ENCODE assay signal across 19 mouse cellular contexts in the genomic region with DNA sequence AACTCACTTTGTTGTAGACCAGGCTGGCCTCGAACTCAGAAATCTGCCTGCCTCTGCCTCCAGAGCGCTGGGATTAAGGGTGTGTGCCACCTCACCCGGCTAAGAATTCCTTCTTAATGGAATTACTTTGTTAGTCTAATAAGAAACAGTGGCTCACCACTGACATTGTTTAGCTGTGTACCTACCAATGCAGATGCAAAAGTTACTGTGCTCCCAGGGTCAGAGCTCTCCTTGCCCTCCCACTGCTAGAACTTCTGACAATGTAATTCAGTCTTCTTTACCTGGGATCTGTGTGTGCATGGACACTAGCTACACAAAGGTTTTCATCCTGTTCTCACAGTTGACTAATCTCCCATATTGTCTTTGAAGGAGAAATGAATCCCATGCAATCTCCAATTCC. TPM values are rescaled to one million over a fixed set of nuclear protein-coding genes. Genes with fewer than 3 reads are reported as not detected.
"Had no signal": no experiment of that assay in that cellular context is flagged by ENCODE, and none has a peak within 500 bp of the region (broad histone marks: within the 10 kb centered on the region; RNA-seq: fewer than 3 reads in every experiment).

No protein-coding gene starts in this region.

- DNase-seq: retina, postnatal 1 day; right cerebral cortex, adult 18-20 months; right cerebral cortex, postnatal 14 days; right cerebral cortex, postnatal 25 days; right cerebral cortex, postnatal 4 days; spleen, adult 18-20 months; thymus, adult 18-20 months; thymus, adult 2 months; thymus, postnatal 14 days; thymus, postnatal 25 days; thymus, postnatal 36 days; thymus, postnatal 4 days had no signal

RNA-seq across cellular contexts. Expression of gene Vwde, which starts 27.3 kb away (rescaled TPM):
- polyA plus RNA-seq: neural tube, embryonic 12.5 days; neural tube, embryonic 13.5 days; small intestine, adult 2 months; stomach, embryonic 14.5 days; stomach, postnatal 0 days; testis, adult 2 months; thymus, adult 2 months; thymus, postnatal 0 days had no signal
